Mouse (Mus musculus): ENCODE measurements around the gene Phc2.

The Phc2 gene

DNA sequence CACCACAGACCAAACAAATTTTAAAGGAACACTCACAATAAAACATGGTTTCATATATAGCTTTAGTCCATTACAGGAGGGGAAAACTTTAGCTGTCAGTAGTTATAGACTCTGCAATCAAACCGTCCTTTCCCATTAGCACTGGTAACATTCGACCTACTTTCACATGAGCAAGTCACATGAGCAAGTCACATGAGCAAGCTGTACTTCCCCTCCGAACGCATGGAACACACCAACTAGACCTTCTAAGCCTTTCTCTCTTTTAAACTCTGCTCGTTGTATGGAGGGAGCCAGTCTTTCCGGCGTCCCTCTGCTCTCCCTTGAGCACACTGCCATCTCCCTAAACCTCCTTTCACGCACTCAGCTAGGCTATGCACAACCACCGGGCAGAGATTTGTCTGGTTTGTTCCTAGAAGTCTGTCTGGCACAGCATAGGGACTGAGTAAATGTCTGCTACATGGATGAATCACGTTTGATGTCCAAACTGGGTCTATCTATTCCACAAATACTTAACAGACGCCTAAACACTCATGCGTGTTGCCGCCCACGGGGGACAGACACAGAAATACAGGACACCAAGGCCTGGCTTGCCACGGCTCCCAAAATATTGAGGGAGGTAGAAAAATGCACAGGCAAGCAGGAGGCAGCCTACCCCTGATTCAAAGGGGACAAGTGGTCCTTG, 130.6 kb downstream of the Phc2 start:
- peak; percentile 59 for DNase-seq (ENCODE audit: low read depth)

- DNase-seq (ENCODE audit: low read depth), result no peak
These were observed 131.6 kb downstream of the Phc2 start for GRCm38 (mm10) chr4:128785921-128786654.

DNA sequence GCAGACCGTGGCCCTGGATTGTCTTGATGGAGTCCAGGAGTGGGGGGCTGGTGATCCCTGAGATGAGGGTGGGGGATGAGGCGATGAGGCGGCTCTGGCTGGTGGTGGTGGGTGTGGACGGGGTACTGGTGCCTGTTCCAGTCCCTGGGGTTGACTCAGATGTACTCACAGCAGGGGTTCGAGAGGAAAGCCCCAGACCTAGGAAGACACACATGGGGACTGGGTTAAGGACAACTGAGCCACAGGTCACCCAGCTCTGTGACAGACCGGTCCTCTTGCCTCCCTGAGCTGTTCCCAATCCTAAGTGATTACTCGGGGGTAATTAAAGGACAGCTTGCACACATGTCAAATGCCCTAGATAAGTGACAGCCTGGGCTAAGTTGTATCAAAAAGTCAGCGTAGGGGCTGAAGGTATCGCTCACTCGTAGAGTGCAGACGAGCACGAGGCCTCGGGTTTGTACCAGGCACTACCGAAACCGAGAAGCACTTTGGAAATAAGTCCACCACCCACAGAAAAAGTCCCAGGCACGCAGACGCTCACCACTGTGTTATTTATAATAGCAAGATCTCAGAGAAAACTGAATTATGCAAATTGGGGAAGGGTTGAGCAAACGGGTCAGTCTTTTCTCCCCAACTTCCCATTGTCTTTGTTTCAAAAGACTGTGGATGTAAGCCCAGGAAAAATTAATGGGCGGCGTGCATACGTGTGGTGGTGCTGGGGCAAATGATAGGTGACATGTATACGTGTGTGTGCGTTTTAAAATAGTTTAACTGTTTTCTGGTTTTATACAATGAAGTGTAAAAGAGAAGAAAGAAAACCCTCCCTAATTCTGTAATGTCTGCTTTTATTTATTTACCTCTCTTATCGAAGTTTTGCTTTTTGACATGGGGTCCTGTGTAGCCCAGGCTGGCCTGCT, 132.8 kb downstream of the Phc2 start:
- peak; percentile 64 for DNase-seq (ENCODE audit: low read depth)

DNA sequence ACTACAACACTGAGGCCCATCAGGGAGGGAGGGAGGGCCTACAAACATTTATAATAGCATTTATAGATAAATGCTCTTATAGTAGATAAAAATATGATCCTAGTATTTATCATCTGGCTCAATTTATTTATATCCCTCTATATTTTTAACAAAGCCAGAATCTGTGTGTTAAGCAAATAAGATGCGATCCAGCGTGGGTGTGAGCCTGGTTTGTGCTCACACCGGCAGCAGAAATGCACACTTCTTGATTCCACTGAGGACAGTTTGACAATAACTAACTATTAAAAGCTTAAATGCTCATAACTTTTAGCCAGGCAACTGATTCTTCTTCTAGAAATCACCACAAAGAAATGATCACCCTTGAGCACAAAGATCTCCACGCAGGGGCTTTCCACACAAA, 133.6 kb downstream of the Phc2 start:
- DNase-seq (ENCODE audit: low read depth), result no peak

GRCm38 (mm10) chr4:128789646-128790045, 135.1 kb downstream of the Phc2 start:
- DNase-seq (ENCODE audit: low read depth), result peak; percentile 33

DNA sequence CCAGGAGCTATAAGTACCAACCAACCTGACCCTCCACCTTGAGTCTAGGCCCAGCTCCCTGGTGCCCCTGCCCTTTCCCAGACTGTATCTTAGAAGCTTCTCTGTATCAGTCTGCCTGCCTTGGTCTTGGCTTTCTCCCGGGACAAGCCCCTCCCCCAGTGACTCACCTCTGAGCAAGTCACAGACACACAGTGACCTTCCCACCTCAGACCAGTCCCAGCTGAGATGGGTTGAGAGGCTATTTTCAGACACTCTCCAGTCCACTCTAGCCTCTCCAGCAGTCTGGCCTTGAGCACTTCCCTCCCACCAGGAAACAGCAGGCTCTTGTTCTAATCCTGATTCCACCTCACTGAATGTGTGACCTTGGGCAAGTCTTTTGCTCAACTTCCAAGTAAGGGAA, 139.2 kb downstream of the Phc2 start:
- no peak for DNase-seq (ENCODE audit: low read depth)

- no peak for DNase-seq (ENCODE audit: low read depth)
These were observed 139.7 kb downstream of the Phc2 start for GRCm38 (mm10) chr4:128794198-128794597.

- DNase-seq (ENCODE audit: low read depth), result peak; percentile 42
These were observed 141.1 kb downstream of the Phc2 start for GRCm38 (mm10) chr4:128795596-128795995.

DNA sequence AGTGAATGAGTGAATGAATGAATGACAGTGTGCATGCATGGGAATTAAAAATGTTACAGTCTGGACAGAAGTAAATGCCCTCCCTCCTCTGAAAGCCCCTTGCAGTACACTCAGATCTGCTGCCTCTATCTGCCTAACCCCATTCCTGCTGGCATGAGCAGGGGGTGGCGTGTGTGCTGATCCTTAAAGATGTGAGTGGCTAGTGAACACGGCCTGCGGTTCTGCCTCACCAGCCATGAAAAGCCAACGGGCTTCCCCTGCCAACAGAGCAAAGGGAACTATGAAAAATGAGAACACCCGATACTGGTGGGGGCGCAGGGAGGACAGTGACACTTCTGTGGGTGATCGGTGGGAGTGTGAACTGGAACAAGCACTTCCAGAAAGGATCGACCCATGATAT, 142.3 kb downstream of the Phc2 start:
- DNase-seq (ENCODE audit: low read depth), result no peak

DNA sequence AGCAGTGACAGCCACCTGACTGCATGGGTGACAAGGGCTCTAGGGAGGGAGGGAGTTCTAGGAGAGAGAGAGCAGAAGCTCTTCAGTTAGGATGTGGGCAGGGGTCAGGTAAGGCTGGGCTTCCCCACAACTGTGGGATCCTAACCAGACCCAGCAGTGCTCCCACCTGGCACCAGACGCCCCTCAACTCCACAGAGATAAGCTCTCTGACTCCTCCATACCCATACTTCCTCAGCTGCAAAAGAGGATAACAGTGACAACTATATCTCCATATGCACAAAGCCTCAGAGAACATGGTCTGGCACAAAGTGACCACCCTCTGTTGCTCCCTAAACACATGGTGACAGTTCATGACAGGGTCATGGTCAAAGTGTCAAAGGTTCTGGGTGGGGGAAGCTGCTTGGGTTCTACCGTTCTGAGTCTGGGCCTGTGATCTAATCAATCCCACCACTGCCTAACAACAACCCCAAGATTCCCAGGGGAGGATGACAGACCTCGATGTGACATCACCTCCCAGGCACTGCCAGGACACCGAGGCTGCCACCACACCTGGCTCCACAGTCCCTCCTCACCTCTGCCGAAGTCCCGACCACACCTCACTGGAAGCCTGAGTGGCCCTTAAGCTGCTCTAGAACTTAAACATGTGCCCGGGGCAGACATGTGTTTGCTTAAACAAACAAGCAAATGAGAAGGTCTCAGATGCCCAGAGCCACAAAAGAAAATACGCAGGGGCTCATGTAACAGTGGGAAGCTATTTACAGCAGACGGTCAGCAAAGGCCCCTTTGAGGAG, 147.4 kb downstream of the Phc2 start:
- DNase-seq (ENCODE audit: low read depth), result no peak

All from induced T-regulatory cell, adult 2 months (primary cell).